Mouse (Mus musculus) monocyte, adult 2 months (primary cell): Measurements from ENCODE around the gene Ctc1.
A peak's percentile ranks its signal among the peaks of the same experiment; 100 is the strongest.

Experiments used
- DNase-seq, 2 experiments: peaks; one replicate each; pipeline ENCODE4 v3.0.0; 2022; ENCODE audit warnings: low spot score in 2 of 2, low read depth in 1 of 2

Ctc1 gene

DNA sequence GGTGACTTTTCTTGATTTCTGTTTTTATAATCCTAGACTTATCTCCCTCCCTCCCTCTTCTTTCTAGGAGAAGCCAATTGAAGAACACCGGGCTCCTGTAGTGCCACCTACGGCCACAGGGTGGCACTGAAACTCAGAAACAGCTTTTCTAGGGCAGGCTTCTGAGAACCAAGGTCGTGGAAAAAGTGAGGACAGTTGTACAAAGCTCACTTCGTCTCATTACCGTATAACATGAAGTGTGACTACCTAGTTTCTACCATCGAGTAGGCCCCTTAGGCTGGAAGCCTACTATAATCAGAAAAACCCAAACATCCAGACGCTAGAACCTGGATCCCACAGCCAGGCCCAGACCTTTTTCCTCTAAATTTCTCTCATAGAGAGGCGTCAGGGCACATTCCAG, 51.2 kb downstream of the Ctc1 start:
- peak in 1 of 2 experiments; percentile 73 for DNase-seq

DNA sequence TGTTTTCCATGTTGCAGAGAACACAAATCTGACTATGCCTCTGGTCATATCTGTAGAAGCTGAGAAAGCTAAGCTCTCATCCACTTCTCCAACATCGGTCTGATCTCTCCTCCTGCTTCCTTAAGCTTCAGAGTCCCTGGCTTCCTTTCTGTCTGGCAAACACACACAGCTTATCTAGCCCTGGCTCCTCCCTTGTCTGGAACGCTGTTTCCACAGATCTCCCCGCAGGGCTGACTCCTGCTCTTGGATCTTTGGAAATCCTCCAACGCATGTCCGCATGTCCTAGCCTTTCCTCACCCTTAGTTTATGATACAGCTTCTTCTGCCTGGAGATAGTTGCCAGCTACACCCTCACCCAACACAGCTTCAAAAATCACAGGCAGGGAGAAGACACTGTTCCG, 51.9 kb downstream of the Ctc1 start:
- DNase-seq = no peak

DNA sequence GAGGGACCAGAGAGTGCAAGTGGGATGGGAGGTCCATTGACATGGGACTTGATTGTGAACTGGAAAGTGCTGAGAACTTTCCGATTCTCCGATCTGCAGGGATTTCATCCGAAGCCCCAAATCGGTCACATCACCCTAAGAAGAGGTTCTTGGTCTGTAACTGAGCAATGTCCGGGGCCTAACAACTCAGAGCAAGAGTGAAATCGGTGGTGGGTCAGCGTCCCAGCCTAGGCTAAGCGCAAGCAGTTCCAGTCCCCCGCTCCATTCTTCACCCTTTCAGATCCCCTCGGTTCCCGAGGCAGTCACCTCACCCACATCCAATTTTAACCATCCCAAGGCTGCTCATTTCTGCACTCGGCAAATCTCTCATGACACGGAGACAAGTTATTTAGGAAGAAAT, 54.4 kb downstream of the Ctc1 start:
- no peak for DNase-seq

DNA sequence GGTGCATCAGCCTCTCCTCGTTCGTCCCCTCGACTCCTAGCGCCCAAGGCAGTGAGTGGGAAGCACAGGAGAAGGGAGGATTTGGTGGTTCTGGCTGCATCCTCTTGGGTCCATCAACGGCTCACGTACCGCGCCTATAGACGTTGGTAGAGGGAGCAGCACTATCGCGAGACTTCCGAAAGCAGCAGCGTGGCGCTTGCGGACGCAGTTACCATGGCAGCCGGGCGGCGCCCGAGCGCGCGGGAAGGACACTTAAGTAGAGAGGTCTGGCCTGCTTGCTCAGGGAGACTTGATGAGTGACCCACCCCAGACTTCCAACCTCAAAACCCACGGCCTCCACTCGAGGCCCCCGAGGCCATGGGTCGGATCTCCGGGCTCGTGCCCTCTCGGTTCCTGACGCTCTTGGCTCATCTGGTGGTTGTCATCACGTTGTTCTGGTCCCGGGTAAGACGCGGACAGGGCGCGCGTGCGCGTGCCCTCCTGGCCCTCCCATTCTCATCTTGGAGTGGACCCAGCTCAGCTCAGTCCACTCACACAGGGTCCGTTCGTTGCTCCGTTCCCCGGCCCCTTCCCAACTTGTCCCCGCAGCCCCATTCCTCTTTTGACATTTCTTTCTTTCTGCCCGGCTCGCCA, 55.0 kb downstream of the Ctc1 start, which contains the start of gene Tmem107:
Gene Tmem107, plus strand, starts transcription at position 217 of the 633 bp plus-strand sequence.
- peak; percentile 73 to 84 for DNase-seq

DNA sequence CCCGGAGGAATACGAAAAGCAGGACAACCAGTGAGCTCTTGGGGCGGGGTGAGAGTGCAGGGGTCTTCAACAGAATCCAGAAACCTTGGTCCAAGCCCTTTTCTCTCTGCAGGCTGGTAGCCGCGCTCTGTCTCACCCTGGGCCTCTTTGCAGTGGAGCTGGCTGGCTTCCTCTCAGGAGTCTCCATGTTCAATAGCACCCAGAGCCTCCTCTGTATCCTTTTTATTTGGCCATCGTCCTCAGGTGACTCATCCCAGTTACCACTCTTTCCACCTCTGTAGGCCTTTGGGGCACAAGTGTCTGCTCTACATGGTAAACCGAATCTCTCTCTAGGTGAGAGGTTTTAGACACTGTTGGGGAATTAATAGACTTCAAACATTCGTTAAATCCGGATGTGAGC, 55.6 kb downstream of the Ctc1 start:
- DNase-seq = no peak

DNA sequence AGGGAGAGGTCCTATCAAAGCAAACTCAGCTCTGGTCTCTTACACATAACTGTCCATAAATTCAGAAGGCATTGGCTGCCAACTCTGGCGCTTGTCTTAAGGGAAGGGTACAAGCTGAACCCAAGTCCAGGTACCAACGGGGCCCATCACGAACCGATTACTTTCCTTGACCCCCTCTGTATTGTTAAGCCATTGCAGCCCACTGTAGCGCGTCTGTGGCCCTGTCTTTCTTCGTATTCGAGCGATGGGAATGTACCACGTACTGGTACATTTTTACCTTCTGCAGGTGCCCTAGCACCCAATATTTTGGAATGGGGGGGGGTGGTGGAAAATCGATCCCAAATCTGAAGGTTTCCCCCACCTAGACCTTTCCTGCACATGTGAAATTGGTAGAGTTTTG, 56.5 kb downstream of the Ctc1 start:
- no peak for DNase-seq

DNA sequence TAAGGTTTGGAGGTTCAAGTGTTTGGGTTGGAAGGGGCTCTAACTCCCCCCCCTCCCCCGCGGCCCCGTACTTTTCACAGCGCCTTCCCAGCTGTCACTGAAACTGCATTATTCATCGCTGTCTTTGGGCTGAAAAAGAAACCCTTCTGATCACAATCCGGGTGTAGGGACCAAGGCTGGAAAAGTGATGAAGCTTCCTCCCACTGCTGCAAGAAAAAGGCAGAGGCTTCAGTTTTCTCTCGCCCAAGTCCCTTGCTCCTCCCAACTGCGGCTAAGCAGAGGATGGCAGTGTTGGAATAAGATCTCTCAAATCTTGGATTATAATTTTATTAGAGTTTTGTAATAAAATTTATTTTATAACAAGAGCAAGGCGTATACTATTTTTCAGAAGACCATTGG, 57.0 kb downstream of the Ctc1 start:
- no peak for DNase-seq

DNA sequence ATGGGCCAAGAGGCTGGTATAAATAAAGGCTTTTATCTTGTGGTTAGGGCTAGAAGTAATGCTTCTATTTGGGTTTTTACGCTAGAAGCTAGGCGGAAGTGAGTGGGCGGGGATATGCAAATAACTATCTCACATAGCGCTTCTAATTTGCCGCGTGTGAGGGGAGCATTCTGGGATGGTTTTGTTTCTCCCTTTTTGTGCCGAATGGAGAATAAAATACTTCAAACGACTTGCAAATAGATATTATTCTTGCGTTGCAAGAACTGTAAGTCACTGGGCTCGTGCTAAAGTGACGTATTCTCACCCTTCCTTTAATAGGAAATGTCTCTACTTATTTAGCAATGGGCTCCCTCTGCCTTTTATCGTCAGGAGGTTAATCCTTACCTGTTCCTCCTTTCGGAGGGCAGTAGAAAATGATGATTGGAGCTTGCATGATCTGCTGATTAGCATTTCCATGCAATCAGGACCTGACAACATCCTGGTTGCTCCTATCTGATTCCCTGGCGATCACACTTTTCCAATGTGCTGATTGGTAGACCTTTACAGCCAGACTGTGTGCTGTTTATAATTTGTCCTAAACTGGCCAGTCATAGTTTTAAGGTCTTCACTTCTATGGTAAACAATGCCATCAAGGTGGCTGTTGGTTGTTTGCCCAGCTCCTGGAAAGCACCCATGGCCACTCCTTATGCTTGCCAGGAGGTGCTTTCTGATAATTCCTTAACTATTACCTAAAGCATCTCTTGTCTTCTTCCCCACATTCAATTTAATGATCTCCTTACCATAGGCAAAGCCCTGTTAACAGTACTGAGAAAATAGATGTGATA, 57.6 kb downstream of the Ctc1 start:
- peak in 1 of 2 experiments; percentile 80 for DNase-seq

DNA sequence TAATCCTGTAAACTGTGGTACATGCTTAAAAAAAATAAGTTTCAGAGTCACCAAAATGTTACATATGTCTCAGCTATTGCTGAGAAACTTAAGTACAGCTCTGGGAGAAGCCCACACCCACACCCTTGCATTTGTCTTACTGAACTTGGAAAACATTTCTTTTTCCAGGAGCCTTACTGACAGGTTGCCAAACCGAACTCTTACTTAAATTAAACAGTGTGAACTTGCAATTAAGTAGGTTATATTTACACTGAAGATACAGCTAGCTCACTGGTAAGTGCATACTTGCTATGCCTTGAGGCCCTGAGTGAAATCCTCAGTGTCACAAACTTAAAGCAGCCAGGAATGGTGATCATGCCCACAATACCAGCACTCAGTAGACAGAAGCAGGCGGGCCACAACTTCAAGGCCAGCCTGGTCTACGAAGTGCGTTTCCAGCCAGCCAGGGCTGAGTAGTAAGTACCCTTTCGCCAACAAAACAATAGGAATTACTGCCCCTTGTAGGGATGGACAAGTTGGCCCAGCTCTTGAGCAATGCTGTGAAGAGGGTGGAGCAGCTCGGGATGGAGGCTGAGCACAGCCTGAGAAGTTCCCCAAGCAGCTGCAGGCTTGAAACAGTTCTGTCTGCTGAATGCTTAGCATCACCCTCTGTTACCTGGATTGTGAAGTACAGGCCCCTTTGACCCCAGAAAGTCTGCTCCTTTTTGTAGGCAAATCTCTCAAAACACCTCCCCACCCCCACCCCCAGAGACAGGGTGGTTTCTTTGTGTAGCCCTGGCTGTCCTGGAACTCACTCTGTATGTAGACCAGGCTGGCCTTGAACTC, 58.5 kb downstream of the Ctc1 start:
- DNase-seq = no peak

DNA sequence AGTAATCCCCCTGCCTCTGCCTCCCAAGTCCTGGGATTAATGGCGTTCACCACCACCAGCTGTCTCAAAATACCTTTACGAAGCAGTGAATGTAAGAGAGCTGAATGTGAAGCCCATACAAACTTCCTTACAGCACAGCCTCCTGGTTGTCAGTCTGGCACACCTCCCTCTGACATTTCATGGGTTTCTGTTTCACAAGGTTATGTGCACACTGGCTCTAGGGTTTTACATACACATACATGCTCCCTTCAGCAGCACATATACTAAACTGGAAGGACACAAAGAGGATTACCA, 59.0 kb downstream of the Ctc1 start:
- DNase-seq = no peak

DNA sequence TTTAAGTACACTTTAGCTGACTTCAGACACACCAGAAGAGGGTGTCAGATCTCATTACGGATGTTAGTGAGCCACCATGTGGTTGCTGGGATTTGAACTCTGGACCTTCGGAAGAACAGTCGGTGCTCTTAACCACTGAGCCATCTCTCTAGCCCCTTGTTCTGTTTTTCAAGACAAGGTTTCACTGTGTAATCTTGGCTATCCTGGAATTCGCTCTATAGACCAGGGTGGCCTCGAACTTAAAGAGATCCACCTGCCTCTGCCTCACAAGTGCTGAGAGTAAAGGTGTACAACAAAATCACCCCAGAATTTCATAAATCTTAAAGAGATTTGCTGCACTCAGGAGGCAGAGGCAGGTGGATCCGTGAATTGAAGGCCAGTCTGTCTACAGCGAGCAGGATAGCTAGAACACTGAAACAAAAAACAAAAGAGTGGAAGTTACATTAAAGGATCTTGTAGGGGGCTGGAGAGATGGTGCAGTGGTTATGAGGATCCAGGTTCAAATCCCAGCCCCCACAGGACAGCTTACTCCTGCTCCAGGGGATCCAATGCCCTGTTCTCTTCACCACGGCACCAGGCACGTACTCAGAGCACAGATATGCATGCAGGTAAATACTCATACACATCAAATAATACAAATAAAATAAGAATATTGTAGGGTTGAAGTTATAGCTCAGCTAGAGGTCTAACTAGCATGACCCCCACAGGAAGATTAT, 60.2 kb downstream of the Ctc1 start:
- no peak for DNase-seq

DNA sequence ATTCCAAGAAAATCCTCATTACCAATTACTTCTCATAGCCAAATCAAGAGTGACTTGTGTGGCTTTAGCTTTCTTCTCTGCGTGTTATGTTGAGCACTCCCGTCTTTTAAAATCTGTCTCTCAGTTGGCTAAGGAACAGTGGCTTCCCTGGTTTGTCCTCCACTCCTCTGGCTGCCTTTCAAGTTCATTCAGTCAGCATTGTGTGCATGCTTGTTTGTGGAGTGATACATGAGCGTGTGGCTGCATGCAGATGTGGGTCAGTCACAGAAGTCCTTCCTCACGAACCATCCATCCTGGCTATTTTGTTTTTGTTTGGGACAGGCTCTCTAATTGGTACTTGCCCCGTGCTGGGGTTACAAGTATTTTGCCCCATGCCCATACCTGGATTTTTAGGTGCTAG, 60.9 kb downstream of the Ctc1 start:
- DNase-seq = no peak

DNA sequence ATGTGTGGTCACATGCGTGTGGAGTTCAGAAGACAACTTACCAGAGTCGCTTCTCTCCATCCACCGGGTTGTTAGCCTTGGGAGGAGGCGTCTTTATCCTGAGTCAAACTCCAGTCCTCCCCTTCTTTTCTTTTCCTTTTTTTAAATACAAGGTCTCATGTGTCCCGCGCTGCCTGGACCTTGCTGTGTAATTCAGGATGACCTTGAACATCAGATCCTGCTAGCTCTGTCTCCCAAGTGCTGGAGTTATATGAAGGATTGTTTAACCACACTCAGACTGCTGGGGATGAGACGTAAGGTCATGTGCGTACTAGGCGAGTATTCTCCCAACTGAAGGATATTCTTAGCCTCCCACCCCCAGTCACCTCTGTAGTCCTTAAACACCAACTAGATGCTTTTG, 61.6 kb downstream of the Ctc1 start:
- DNase-seq = no peak

DNA sequence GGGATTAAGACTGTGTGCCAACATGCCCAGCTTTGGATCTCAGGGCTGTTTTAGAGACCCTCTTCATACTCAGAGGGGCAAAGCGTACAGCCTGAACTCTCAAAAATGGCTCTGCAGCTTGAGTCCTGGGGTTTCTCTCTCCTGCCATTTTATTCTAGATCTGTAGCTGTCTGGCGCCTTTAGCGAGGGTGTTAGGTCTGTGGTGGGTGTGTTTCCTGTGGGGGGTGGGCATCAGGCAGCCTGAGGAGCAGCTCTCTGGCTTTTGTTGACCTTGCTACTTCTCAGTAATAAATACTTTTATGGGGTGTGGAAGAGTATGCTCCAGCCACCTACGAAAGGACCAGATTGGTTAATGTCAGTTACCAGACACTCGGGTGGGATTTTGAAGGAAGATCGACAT, 62.3 kb downstream of the Ctc1 start:
- no peak for DNase-seq

DNA sequence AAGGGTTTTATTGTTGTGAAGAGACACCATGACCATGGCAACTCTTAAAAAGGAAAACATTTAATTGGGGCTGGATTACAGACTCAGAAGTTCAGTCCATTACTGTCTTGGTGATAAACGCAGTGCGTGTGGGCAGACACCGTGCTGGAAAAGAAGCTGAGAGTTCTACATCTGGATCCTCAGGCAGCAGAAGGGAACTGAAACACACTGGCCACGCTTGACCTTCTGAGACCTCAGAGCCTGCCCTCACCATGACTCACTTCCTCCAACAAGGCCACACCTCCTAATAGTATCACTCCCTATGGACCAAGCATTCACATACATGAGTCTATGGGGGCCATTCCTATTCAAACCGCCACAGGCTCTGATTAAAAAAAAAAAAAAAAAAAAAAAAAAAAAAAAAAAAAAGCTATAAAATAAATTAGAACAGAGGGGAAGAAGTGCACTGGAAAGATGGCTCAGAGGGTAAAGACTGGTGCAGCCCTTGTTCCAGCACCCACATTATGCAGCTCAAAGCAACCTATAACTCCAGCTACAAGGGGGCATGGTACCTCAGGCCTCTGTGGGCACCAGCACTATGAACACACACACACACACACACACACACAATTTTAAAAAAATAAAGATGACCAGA, 63.2 kb downstream of the Ctc1 start:
- DNase-seq = peak in 1 of 2 experiments; percentile 55

DNA sequence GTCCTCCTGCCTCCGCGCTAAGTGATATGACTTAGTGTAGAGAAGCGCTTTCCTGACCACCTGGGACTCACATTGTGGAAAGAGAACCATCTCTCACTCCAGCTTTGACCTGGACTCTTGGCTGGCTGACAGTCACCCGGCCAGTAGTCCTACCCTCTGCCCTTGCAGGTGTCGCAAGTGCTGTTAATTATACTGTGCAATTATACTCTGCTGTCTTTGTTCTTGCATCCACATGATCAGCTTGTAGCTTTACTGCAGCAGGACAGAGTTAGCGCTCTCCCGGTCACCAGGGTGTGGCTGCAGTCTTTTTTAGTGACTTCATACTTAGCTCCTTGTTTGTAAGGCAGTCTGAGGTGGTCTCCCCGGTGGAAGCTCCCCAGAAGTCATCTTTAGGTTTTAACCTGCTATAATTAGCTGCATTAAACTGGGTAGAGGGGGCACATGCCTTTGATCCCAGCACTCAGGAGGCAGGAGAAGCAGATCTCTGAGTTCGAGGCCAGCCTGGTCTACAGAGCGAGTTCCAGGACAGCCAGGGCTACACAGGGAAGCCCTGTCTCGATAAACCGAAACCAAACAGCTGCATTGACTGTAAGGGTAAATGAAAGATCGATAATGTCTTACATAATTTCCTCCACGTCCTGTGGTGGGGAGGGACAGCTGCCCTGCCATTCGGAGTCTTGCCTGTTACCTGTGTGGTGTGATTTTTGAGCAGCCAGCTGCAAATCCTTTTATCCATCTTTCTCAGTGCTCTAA, 64.6 kb downstream of the Ctc1 start:
- no peak for DNase-seq

DNA sequence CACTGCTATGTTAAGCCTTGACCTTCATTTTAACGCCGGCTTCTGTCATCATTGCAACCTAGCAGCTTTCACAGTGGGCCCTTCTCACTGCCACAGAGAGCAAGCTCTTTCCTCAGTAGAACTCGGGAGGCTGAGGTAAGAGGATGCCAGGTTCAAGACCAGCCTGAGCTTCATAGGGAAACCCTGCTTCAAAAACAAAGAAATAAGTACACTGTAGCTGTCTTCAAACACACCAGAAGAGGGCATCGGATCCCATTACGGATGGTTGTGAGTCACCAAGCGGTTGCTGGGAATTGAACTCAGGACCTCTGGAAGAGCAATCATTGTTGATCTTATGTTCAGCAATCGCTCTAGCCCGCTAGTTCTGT, 65.1 kb downstream of the Ctc1 start:
- DNase-seq = no peak

DNA sequence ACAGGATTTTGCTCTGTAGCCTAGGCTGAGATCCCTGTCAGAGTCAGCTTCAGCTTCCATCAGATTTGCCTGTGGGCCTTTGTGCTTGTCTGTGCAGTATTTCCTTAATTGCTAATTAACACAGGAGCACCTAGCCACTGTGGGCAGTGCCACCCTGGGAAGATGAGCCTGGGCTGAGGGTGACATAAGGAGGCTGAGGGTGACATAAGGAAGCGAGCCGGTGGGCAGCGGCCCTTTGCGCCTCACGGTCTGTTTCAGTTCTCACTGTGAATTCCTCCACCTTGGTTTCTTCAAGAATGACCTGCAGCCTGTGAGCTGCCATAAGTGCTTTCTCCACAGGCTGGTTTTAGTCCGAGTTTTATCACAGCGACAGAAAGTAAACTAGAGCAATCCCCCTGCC, 65.9 kb downstream of the Ctc1 start:
- DNase-seq = no peak

DNA sequence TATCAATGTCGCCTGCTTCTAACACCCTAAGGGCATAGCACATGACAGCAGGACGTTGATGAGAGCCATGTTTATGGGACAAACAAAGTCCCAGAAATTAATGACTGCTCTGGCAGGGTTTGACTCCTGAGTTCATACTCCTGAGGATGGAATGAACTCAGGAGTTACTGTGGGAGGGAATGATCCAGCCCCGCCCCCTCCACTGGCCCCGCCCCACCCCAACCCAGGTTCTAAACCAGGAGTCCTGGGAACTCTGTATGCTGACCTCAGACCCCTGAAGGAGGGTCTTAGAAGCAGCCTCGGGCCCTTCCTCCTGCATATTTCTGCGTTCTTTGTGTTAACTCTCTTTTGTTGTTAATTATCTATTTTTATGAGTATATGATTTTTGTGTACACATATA, 69.9 kb downstream of the Ctc1 start:
- DNase-seq = no peak
